8 mouse cellular contexts compared by ENCODE assay signal in genomic region chr16:77399846-77400275, GRCm38 (mm10).
DNase-seq lines count a peak whose midpoint lies in the region; ATAC-seq and TF ChIP-seq lines count a peak whose summit lies in the region.
"Had no signal": no experiment of that assay in that cellular context is flagged by ENCODE, and none has a peak within 500 bp of the region (broad histone marks: within the 10 kb centered on the region; RNA-seq: fewer than 3 reads in every experiment).

No protein-coding gene starts in this region.

- peak overlapping the region; percentile 62 for H3K4me2 ChIP-seq in embryonic facial prominence, embryonic 14.5 days (ENCODE audit: low read depth, low read length)
- peak overlapping the region; percentile 55 for H3K4me2 ChIP-seq in intestine, embryonic 16.5 days (ENCODE audit: low read depth, low read length)
- H3K4me2 ChIP-seq in neural tube, embryonic 13.5 days = peak overlapping the region; percentile 68

- H3K9me3 ChIP-seq in embryonic facial prominence, embryonic 14.5 days (ENCODE audit: control insufficient read depth, low read length) = no peaks in the 10 kb centered on the region
- H3K9me3 ChIP-seq in intestine, embryonic 16.5 days (ENCODE audit: control insufficient read depth, low read length) = no peaks in the 10 kb centered on the region
- H3K9me3 ChIP-seq in neural tube, embryonic 13.5 days = no peaks in the 10 kb centered on the region

- WGBS in embryonic facial prominence, embryonic 14.5 days = 9% methylated on average over 10 of the region's 10 CpGs
- WGBS in intestine, embryonic 16.5 days = 16% methylated on average over 10 of the region's 10 CpGs
- WGBS in neural tube, embryonic 13.5 days = under 1% methylated on average over 10 of the region's 10 CpGs

- peak overlapping the region; percentile 91 for H3K27ac ChIP-seq in layer of hippocampus, adult 2 months
- peak overlapping the region; percentile 83 for H3K27ac ChIP-seq in embryonic facial prominence, embryonic 14.5 days (replicated peaks; ENCODE audit: low read depth, low read length)
- H3K27ac ChIP-seq in intestine, embryonic 16.5 days (ENCODE audit: low read length) = no peak overlapping the region
- peak overlapping the region; percentile 98 for H3K27ac ChIP-seq in neural tube, embryonic 13.5 days (replicated peaks)

- peak overlapping the region; percentile 55 for H3K9ac ChIP-seq in embryonic facial prominence, embryonic 14.5 days (ENCODE audit: low read depth, low read length)
- peak overlapping the region; percentile 38; the same call in 1 of the 2 replicates for H3K9ac ChIP-seq in intestine, embryonic 16.5 days (ENCODE audit: low read depth, low read length)
- H3K9ac ChIP-seq in neural tube, embryonic 13.5 days = peak overlapping the region; percentile 75

- intact Hi-C loops in left cerebral cortex, postnatal 14 days (cut with DNase I) = loop anchor here (5.0 kb wide), 1 partner anchor 68 kb away; no protein-coding TSS in a partner anchor

- no peak for DNase-seq in layer of hippocampus, adult 2 months (ENCODE audit: low spot score in 2 of 2)
- DNase-seq in layer of hippocampus, adult 9-10 months (ENCODE audit: low spot score) = no peak
- DNase-seq in embryonic facial prominence, embryonic 14.5 days (ENCODE audit: low spot score) = no peak
- no peak for DNase-seq in left cerebral cortex, postnatal 14 days (ENCODE audit: low spot score in 2 of 2)
- DNase-seq in layer of hippocampus, adult 11-12 months (ENCODE audit: low spot score) = no peak

- peak overlapping the region; percentile 51 for H3K4me3 ChIP-seq in layer of hippocampus, adult 2 months
- H3K4me3 ChIP-seq in embryonic facial prominence, embryonic 14.5 days (ENCODE audit: low read depth, low read length) = peak overlapping the region; percentile 30
- H3K4me3 ChIP-seq in intestine, embryonic 16.5 days (ENCODE audit: low read length) = peak overlapping the region; percentile 23
- peak overlapping the region; percentile 35 for H3K4me3 ChIP-seq in neural tube, embryonic 13.5 days
- H3K4me3 ChIP-seq: erythroblast, embryonic 14.5 days had no signal

- no peaks in the 10 kb centered on the region for H3K27me3 ChIP-seq in embryonic facial prominence, embryonic 14.5 days (replicated peaks; ENCODE audit: control insufficient read depth, insufficient read depth, low read length)
- H3K27me3 ChIP-seq in intestine, embryonic 16.5 days (replicated peaks; ENCODE audit: control insufficient read depth, insufficient read depth, low read length) = no peaks in the 10 kb centered on the region
- H3K27me3 ChIP-seq in neural tube, embryonic 13.5 days = no peaks in the 10 kb centered on the region

- peaks cover 48% of the 10 kb centered on the region for H3K4me1 ChIP-seq in embryonic facial prominence, embryonic 14.5 days (ENCODE audit: control insufficient read depth, insufficient read depth, low read length)
- peaks cover 11% of the 10 kb centered on the region; the same call in 1 of the 2 replicates for H3K4me1 ChIP-seq in intestine, embryonic 16.5 days (ENCODE audit: control insufficient read depth, insufficient read depth, low read length)
- H3K4me1 ChIP-seq in neural tube, embryonic 13.5 days (replicated peaks) = peaks cover 64% of the 10 kb centered on the region

- no peaks in the 10 kb centered on the region for H3K36me3 ChIP-seq in embryonic facial prominence, embryonic 14.5 days (ENCODE audit: control insufficient read depth, insufficient read depth, low read length)
- no peaks in the 10 kb centered on the region for H3K36me3 ChIP-seq in intestine, embryonic 16.5 days (ENCODE audit: control insufficient read depth, insufficient read depth, low read length)
- H3K36me3 ChIP-seq in neural tube, embryonic 13.5 days = 0 out of 2 replicates have a peak, but pooled peaks cover 4% of the 10 kb centered on the region

- no peak for TF ChIP-seq CTCF in layer of hippocampus, adult 2 months (conservative IDR thresholded peaks at IDR 0.05)

- ATAC-seq in embryonic facial prominence, embryonic 14.5 days (ENCODE audit: low read depth) = peak; percentile 14; the same call in 1 of the 2 replicates
- peak; percentile 26; the same call in 1 of the 2 replicates for ATAC-seq in intestine, embryonic 16.5 days
- peak; percentile 36; the same call in 1 of the 2 replicates for ATAC-seq in neural tube, embryonic 13.5 days (ENCODE audit: low read depth)
